Mouse (Mus musculus) spleen, adult 18-20 months (tissue): ENCODE results near the gene Etnppl.

Source experiments
- DNase-seq, 2 experiments: peaks; one replicate each; pipeline ENCODE4 v3.0.0; 2022; ENCODE audit warnings: mixed read lengths in 2 of 2

Gene Etnppl

GRCm38 (mm10) chr3:130617439-130617898 lies at the start of gene Etnppl:
Gene Etnppl, plus strand, starts transcription at chr3:130617448.
- DNase-seq, result no peak

GRCm38 (mm10) chr3:130568331-130569095 lies 48.7 kb upstream of the Etnppl start:
- no peak for DNase-seq

GRCm38 (mm10) chr3:130573243-130573642 lies 44.0 kb upstream of the Etnppl start:
- DNase-seq, result no peak

GRCm38 (mm10) chr3:130574652-130575051 lies 42.6 kb upstream of the Etnppl start:
- DNase-seq, result no peak

- DNase-seq, result no peak
Measured at GRCm38 (mm10) chr3:130576683-130577082, 40.6 kb upstream of the Etnppl start.

GRCm38 (mm10) chr3:130579501-130579900 lies 37.7 kb upstream of the Etnppl start:
- DNase-seq, result no peak

GRCm38 (mm10) chr3:130581577-130581976 lies 35.7 kb upstream of the Etnppl start:
- no peak for DNase-seq

- no peak for DNase-seq
Measured at GRCm38 (mm10) chr3:130582903-130583664, 34.2 kb upstream of the Etnppl start.

- DNase-seq, result no peak
Measured at GRCm38 (mm10) chr3:130584007-130584406, 33.2 kb upstream of the Etnppl start.

GRCm38 (mm10) chr3:130595050-130595449 lies 22.2 kb upstream of the Etnppl start:
- no peak for DNase-seq

- no peak for DNase-seq
Measured at GRCm38 (mm10) chr3:130601491-130601890, 15.8 kb upstream of the Etnppl start.

GRCm38 (mm10) chr3:130607924-130608323 lies 9.3 kb upstream of the Etnppl start:
- DNase-seq, result no peak

- no peak for DNase-seq
Measured at GRCm38 (mm10) chr3:130614444-130614843, 2.8 kb upstream of the Etnppl start.

- DNase-seq, result no peak
Measured at GRCm38 (mm10) chr3:130615625-130616024, 1.6 kb upstream of the Etnppl start.

GRCm38 (mm10) chr3:130620517-130621146 lies 3.4 kb downstream of the Etnppl start:
- DNase-seq, result no peak

GRCm38 (mm10) chr3:130628358-130628757 lies 11.1 kb downstream of the Etnppl start:
- no peak for DNase-seq

GRCm38 (mm10) chr3:130633859-130634258 lies 16.6 kb downstream of the Etnppl start:
- no peak for DNase-seq

- no peak for DNase-seq
Measured at GRCm38 (mm10) chr3:130646110-130646810, 29.0 kb downstream of the Etnppl start.

GRCm38 (mm10) chr3:130649569-130649968 lies 32.3 kb downstream of the Etnppl start:
- DNase-seq, result no peak

- no peak for DNase-seq
Measured at GRCm38 (mm10) chr3:130660619-130661018, 43.4 kb downstream of the Etnppl start.

GRCm38 (mm10) chr3:130662496-130662895 lies 45.2 kb downstream of the Etnppl start:
- DNase-seq, result no peak

- DNase-seq, result no peak
Measured at GRCm38 (mm10) chr3:130671291-130671690, 54.0 kb downstream of the Etnppl start.
